Mouse (Mus musculus) midbrain, postnatal 0 days (tissue): Measurements from ENCODE around the gene Cenpp. TPM values are rescaled to one million over a fixed set of nuclear protein-coding genes. Genes with fewer than 3 reads are reported as not detected.
A peak's percentile ranks its signal among the peaks of the same experiment; 100 is the strongest.

ENCODE experiments used
- ATAC-seq: fragments of 200-750 bp; cut with Nextera tagmentation; 2 replicates; pipeline ENCODE4 v1.8.0; 2017; ENCODE audit warnings: moderate number of reproducible peaks, mild to moderate bottlenecking, moderate TSS enrichment, moderate library complexity; ENCODE audit not compliant: low FRiP score
- DNase-seq: peaks from one replicate; pipeline ENCODE4 v3.0.0-alpha.2; 2015; ENCODE audit warnings: low spot score
- H3K27ac ChIP-seq: fragments of 300-500 bp; sonication (generic); 2 replicates; pipeline ENCODE4 v1.5.1; 2014; ENCODE audit warnings: low read depth, mild to moderate bottlenecking, low read length, mixed read lengths
- H3K27me3 ChIP-seq: fragments of 300-500 bp; sonication (generic); 2 replicates; pipeline ENCODE4 v1.6.1; 2014; ENCODE audit warnings: low read length, control low read depth, mixed read lengths; ENCODE audit not compliant: insufficient read depth
- H3K36me3 ChIP-seq: fragments of 300-500 bp; sonication (generic); 2 replicates; pipeline ENCODE4 v1.6.1; 2014; ENCODE audit warnings: low read length, control low read depth, mixed read lengths; ENCODE audit not compliant: insufficient read depth
- H3K4me1 ChIP-seq: fragments of 300-500 bp; sonication (generic); 2 replicates; pipeline ENCODE4 v1.6.1; 2014; ENCODE audit warnings: mild to moderate bottlenecking, control low read depth, antibody characterized with exemption, low read length, mixed read lengths; ENCODE audit not compliant: insufficient read depth
- H3K4me2 ChIP-seq: fragments of 300-500 bp; sonication (generic); 2 replicates; pipeline ENCODE4 v1.6.1; 2014; ENCODE audit warnings: low read depth, mild to moderate bottlenecking, low read length, mixed read lengths; ENCODE audit not compliant: poor library complexity, severe bottlenecking
- H3K4me3 ChIP-seq: fragments of 300-500 bp; sonication (generic); 2 replicates; pipeline ENCODE4 v1.5.1; 2014; ENCODE audit warnings: low read depth, mild to moderate bottlenecking, low read length, moderate library complexity
- H3K9ac ChIP-seq: fragments of 300-500 bp; sonication (generic); replicated peaks from 2 replicates; pipeline ENCODE4 v1.6.1; 2014; ENCODE audit warnings: mild to moderate bottlenecking, low read length, moderate library complexity, mixed read lengths; ENCODE audit not compliant: poor library complexity, severe bottlenecking
- H3K9me3 ChIP-seq: fragments of 300-500 bp; sonication (generic); 2 replicates; pipeline ENCODE4 v1.6.1; 2016; ENCODE audit warnings: low read length, control low read depth
- CTCF ChIP-seq: IDR thresholded peaks from 2 replicates; pipeline ENCODE4 v1.5.1; 2016; ENCODE audit warnings: antibody characterized with exemption, mild to moderate bottlenecking
- WGBS: fragments of 180-500 bp; shearing (Covaris S2); extraction: QIAGEN DNeasy Blood & Tissue Kit; methylation state at CpG from one replicate; pipeline ENCODE4 v1.1.7; 2014; 5-methylcytosine and 5-hydroxymethylcytosine counted together
- polyA plus RNA-seq: library from polyadenylated mRNA; unstranded; fragments of >200 nt; fragmentation: Nextera tagmentation; extraction: Ambion mirVana; gene quantifications from 2 replicates; pipeline ENCODE4 v1.2.1, GENCODE M21; 2015
- total RNA-seq: library from RNA; depleted of rRNA; stranded (reverse); fragments of >200 nt; gene quantifications from 2 replicates; pipeline ENCODE4 v1.2.3, GENCODE M21; 2014

Cenpp gene
- total and polyA plus RNA-seq, 2 experiments from 2014 or later, result 1.3 to 6.9 TPM

- 0 out of 2 replicates have a peak, but pooled peaks have one; percentile 12 for TF ChIP-seq CTCF
- no peaks in the 10 kb centered on the region for H3K4me1 ChIP-seq
- no peak overlapping the region for H3K4me2 ChIP-seq
- ATAC-seq (no peak), DNase-seq (peak; percentile 29)
- H3K27me3 ChIP-seq, result no peaks in the 10 kb centered on the region
- no peak overlapping the region for H3K9ac ChIP-seq
- no peak overlapping the region for H3K4me3 ChIP-seq
- no peak overlapping the region for H3K27ac ChIP-seq
- H3K9me3 ChIP-seq, result no peaks in the 10 kb centered on the region
- 91% methylated on average over 5 of the region's 5 CpGs for WGBS
- peaks cover 11% of the 10 kb centered on the region for H3K36me3 ChIP-seq
Observed at GRCm38 (mm10) chr13:49469002-49469401, 183.6 kb downstream of the Cenpp start.

DNA sequence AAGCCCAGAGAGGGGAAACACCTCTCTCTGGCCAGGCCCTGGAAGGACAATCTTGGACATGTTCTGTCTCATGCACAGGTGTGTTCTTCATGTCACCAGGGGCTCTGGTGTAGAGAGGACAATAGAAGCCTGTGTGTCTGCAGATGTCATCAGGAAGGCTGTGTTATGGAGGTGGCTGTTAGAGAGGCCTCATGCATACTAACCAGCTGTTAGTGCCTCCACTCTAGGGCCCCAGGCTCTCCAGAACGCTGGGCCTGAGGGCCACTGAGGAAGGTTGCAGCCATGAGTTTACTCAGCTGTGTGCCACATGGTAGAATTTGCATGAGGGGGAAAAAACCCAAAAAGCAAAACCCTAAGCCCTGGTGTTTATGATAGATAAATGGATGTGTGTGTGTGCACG, 185.0 kb downstream of the Cenpp start:
- Histone ChIP-seq H3K9me3 (no peaks in the 10 kb centered on the region), H3K4me2 (no peak overlapping the region), H3K4me3 (no peak overlapping the region), H3K36me3 (peaks cover 19% of the 10 kb centered on the region), H3K9ac (no peak overlapping the region), H3K4me1 (no peaks in the 10 kb centered on the region), H3K27ac (no peak overlapping the region), H3K27me3 (no peaks in the 10 kb centered on the region)
- 87% methylated on average over 2 of the region's 2 CpGs for WGBS
- DNase-seq (no peak), ATAC-seq (no peak)
- TF ChIP-seq CTCF, result no peak

DNA sequence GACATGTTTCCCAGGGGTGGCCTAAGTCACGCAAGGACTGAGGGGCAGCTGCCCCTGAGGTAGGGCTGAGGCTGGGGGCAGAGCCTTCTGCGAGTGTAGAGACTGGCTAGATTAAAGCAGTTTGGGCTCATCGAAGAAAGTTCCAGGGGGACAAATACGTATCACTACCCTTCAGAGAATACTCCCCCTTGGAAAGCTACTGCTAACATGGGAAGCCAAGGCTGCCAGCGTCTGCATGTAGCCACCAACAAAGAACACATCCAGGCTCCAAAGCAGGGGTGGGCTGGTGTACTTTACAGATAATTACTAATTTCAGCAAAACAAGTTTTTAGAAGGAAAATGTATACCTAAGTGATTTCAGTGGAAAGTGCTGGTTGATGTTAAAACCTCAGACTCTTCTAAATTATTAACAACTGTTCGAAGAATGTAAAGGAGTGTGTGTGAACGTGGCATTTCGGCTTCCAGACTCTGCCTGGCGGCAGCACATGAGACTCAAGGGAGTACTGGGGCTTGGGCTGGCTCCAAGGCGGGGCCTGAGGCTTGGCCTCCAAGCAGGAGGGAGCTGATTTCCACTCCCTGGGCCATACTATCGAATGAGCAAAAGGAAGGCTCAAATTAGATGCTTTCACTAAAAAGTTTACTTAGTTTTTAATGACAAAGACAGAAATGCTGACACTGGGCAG, 186.1 kb downstream of the Cenpp start:
- Histone ChIP-seq H3K9ac (no peak overlapping the region), H3K27me3 (no peaks in the 10 kb centered on the region), H3K4me2 (no peak overlapping the region), H3K4me1 (no peaks in the 10 kb centered on the region), H3K9me3 (no peaks in the 10 kb centered on the region), H3K36me3 (peaks cover 25% of the 10 kb centered on the region), H3K27ac (no peak overlapping the region), H3K4me3 (no peak overlapping the region)
- WGBS, result 72% methylated on average over 11 of the region's 11 CpGs
- DNase-seq, result peak; percentile 29
- TF ChIP-seq CTCF, result no peak
- ATAC-seq, result no peak

DNA sequence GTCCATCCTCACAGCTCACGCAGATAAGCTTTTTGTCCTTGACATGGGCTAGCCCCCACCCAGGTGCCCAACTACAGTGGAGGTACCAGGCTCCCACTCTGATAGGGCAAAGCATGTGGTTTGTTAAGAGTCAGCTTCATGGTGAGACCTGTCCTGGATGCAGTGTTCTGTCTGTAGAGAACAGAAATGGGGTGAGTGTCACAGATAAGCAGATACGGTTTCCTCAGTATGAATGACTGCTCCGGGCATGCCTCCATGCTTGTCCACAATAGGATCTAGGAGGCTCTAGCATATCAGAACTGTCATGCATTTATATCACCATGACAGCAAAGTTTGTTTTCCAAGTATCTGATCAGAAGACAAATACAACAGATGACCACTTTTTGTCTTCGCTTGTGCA, 186.7 kb downstream of the Cenpp start:
- Histone ChIP-seq H3K36me3 (peaks cover 25% of the 10 kb centered on the region), H3K9me3 (no peaks in the 10 kb centered on the region), H3K27me3 (no peaks in the 10 kb centered on the region), H3K4me3 (no peak overlapping the region), H3K9ac (no peak overlapping the region), H3K4me1 (no peaks in the 10 kb centered on the region), H3K27ac (no peak overlapping the region), H3K4me2 (no peak overlapping the region)
- no peak for ATAC-seq
- DNase-seq, result no peak
- TF ChIP-seq CTCF, result no peak
- WGBS, result 93% methylated on average over 4 of the region's 4 CpGs

GRCm38 (mm10) chr13:49462921-49463320, 189.7 kb downstream of the Cenpp start:
- DNase-seq, result no peak
- WGBS, result 98% methylated on average over 2 of the region's 2 CpGs
- Histone ChIP-seq H3K36me3 (peaks cover 38% of the 10 kb centered on the region), H3K4me3 (no peak overlapping the region), H3K9me3 (no peaks in the 10 kb centered on the region), H3K27ac (no peak overlapping the region), H3K4me1 (no peaks in the 10 kb centered on the region), H3K9ac (no peak overlapping the region), H3K27me3 (no peaks in the 10 kb centered on the region), H3K4me2 (no peak overlapping the region)
- TF ChIP-seq CTCF, result no peak
- no peak for ATAC-seq

DNA sequence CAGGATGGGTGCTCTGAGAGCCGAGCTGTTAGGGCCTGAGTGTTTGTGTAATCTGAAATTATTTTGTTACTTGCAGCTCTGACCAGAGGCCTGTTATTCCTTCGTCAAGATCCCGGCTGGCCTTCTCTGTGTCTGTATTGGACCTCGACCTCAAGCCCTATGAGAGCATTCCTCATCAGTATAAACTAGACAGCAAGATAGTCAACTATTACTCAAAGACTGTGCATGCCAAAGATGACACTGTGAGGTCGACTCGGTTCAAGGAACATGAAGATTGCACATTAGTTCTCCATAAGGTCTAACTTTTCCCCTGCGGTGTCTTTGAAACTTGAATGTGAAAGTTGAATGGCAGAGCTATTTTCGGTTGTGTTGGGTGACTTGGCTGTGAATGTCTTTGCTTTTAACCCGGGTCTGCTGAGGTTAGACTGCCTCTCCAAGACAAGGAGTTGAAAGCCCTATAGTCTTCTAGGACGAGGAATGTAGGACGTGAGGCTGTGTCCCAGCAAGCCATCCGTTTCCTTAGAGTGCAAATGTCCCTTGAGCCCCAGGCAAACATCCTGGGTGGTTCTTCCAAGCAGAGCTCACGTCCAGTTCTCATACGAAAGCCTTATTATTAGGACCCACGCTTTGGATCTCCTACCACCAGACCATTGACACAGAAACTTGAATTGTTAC, 191.0 kb downstream of the Cenpp start:
- TF ChIP-seq CTCF, result no peak
- H3K9me3 ChIP-seq, result no peaks in the 10 kb centered on the region
- no peak for ATAC-seq
- no peaks in the 10 kb centered on the region for H3K4me1 ChIP-seq
- H3K9ac ChIP-seq, result no peak overlapping the region
- no peak overlapping the region for H3K4me3 ChIP-seq
- no peak for DNase-seq
- H3K4me2 ChIP-seq, result no peak overlapping the region
- H3K27me3 ChIP-seq, result no peaks in the 10 kb centered on the region
- no peak overlapping the region; the same call in 1 of the 2 replicates for H3K27ac ChIP-seq
- WGBS, result 84% methylated on average over 15 of the region's 15 CpGs
- peaks cover 38% of the 10 kb centered on the region for H3K36me3 ChIP-seq
